Mouse (Mus musculus): ENCODE measurements at regions not wholly inside any gene's neighbourhood (a gene's known extent, or its start where the extent isn't known, plus 50 kb on each side); places are given as distances from the start of the nearest gene placed in this dataset.

- H3K36me3 ChIP-seq (ENCODE audit: insufficient read depth, low read length), result no peaks in the 10 kb centered on the region
- no peaks in the 10 kb centered on the region for H3K27me3 ChIP-seq (replicated peaks; ENCODE audit: insufficient read depth, low read length)
- no peak overlapping the region for H3K9ac ChIP-seq (replicated peaks; ENCODE audit: low read depth)
- ATAC-seq (no peak), DNase-seq (ENCODE audit: low spot score) (no peak)
- 86% methylated on average over 1 of the region's 1 CpGs for WGBS
- H3K9me3 ChIP-seq (ENCODE audit: low read length), result no peaks in the 10 kb centered on the region
- no peak for TF ChIP-seq CTCF (IDR thresholded peaks at IDR 0.05)
- TF ChIP-seq EP300 (IDR thresholded peaks at IDR 0.05), result no peak
- H3K4me3 ChIP-seq (ENCODE audit: low read depth, low read length), result no peak overlapping the region
- no peak overlapping the region for H3K4me2 ChIP-seq (replicated peaks; ENCODE audit: low read depth, low read length)
- H3K27ac ChIP-seq (ENCODE audit: low read length), result no peak overlapping the region
- no peaks in the 10 kb centered on the region for H3K4me1 ChIP-seq (ENCODE audit: insufficient read depth, low read depth, low read length)
Measured at GRCm38 (mm10) chr4:34221915-34222314, 171.9 kb upstream of the Spaca1 start.

- WGBS, result 33% methylated on average over 5 of the region's 5 CpGs
- Histone ChIP-seq H3K27me3 (replicated peaks; ENCODE audit: insufficient read depth, low read length) (no peaks in the 10 kb centered on the region), H3K4me3 (ENCODE audit: low read depth, low read length) (no peak overlapping the region), H3K4me2 (replicated peaks; ENCODE audit: low read depth, low read length) (no peak overlapping the region), H3K4me1 (ENCODE audit: insufficient read depth, low read depth, low read length) (no peaks in the 10 kb centered on the region), H3K36me3 (ENCODE audit: insufficient read depth, low read length) (no peaks in the 10 kb centered on the region), H3K9me3 (ENCODE audit: low read length) (no peaks in the 10 kb centered on the region), H3K27ac (ENCODE audit: low read length) (no peak overlapping the region), H3K9ac (replicated peaks; ENCODE audit: low read depth) (no peak overlapping the region)
- DNase-seq (ENCODE audit: low spot score), result no peak
- no peak for TF ChIP-seq EP300 (IDR thresholded peaks at IDR 0.05)
- no peak for TF ChIP-seq CTCF (IDR thresholded peaks at IDR 0.05)
- no peak for ATAC-seq
Measured at GRCm38 (mm10) chr4:34226089-34226840, 176.3 kb upstream of the Spaca1 start.

- TF ChIP-seq CTCF (IDR thresholded peaks at IDR 0.05) (no peak), EP300 (IDR thresholded peaks at IDR 0.05) (no peak)
- no peak for ATAC-seq
- DNase-seq (ENCODE audit: low spot score), result no peak
- Histone ChIP-seq H3K36me3 (ENCODE audit: insufficient read depth, low read length) (no peaks in the 10 kb centered on the region), H3K4me2 (replicated peaks; ENCODE audit: low read depth, low read length) (no peak overlapping the region), H3K4me3 (ENCODE audit: low read depth, low read length) (no peak overlapping the region), H3K9ac (replicated peaks; ENCODE audit: low read depth) (no peak overlapping the region), H3K4me1 (ENCODE audit: insufficient read depth, low read depth, low read length) (no peaks in the 10 kb centered on the region), H3K27me3 (replicated peaks; ENCODE audit: insufficient read depth, low read length) (no peaks in the 10 kb centered on the region), H3K9me3 (ENCODE audit: low read length) (no peaks in the 10 kb centered on the region), H3K27ac (ENCODE audit: low read length) (no peak overlapping the region)
- 81% methylated on average over 5 of the region's 5 CpGs for WGBS
Measured at GRCm38 (mm10) chr4:34226886-34227285, 176.9 kb upstream of the Spaca1 start.

- no peak for TF ChIP-seq EP300 (IDR thresholded peaks at IDR 0.05)
- no peak for TF ChIP-seq CTCF (IDR thresholded peaks at IDR 0.05)
- DNase-seq (ENCODE audit: low spot score), result no peak
- Histone ChIP-seq H3K27me3 (replicated peaks; ENCODE audit: insufficient read depth, low read length) (no peaks in the 10 kb centered on the region), H3K9me3 (ENCODE audit: low read length) (no peaks in the 10 kb centered on the region), H3K4me3 (ENCODE audit: low read depth, low read length) (no peak overlapping the region), H3K27ac (ENCODE audit: low read length) (no peak overlapping the region), H3K4me2 (replicated peaks; ENCODE audit: low read depth, low read length) (no peak overlapping the region), H3K4me1 (ENCODE audit: insufficient read depth, low read depth, low read length) (no peaks in the 10 kb centered on the region), H3K36me3 (ENCODE audit: insufficient read depth, low read length) (no peaks in the 10 kb centered on the region), H3K9ac (replicated peaks; ENCODE audit: low read depth) (no peak overlapping the region)
- WGBS, result 69% methylated on average over 5 of the region's 5 CpGs
- ATAC-seq, result no peak
Measured at GRCm38 (mm10) chr4:34227611-34228010, 177.6 kb upstream of the Spaca1 start.

- 4% methylated on average over 3 of the region's 3 CpGs for WGBS
- ATAC-seq, result no peak
- Histone ChIP-seq H3K4me2 (replicated peaks; ENCODE audit: low read depth, low read length) (no peak overlapping the region), H3K27ac (ENCODE audit: low read length) (no peak overlapping the region), H3K36me3 (ENCODE audit: insufficient read depth, low read length) (no peaks in the 10 kb centered on the region), H3K4me1 (ENCODE audit: insufficient read depth, low read depth, low read length) (no peaks in the 10 kb centered on the region), H3K9me3 (ENCODE audit: low read length) (no peaks in the 10 kb centered on the region), H3K27me3 (replicated peaks; ENCODE audit: insufficient read depth, low read length) (no peaks in the 10 kb centered on the region), H3K9ac (replicated peaks; ENCODE audit: low read depth) (no peak overlapping the region), H3K4me3 (ENCODE audit: low read depth, low read length) (no peak overlapping the region)
- DNase-seq (ENCODE audit: low spot score), result peak; percentile 67
- no peak for TF ChIP-seq EP300 (IDR thresholded peaks at IDR 0.05)
- peak; percentile 84 for TF ChIP-seq CTCF (IDR thresholded peaks at IDR 0.05)
Measured at GRCm38 (mm10) chr4:34231270-34231669, 181.3 kb upstream of the Spaca1 start.

GRCm38 (mm10) chr4:34234204-34234603 lies 184.2 kb upstream of the Spaca1 start:
- DNase-seq (ENCODE audit: low spot score), result no peak
- Histone ChIP-seq H3K27me3 (replicated peaks; ENCODE audit: insufficient read depth, low read length) (no peaks in the 10 kb centered on the region), H3K4me1 (ENCODE audit: insufficient read depth, low read depth, low read length) (no peaks in the 10 kb centered on the region), H3K4me2 (replicated peaks; ENCODE audit: low read depth, low read length) (peak overlapping the region; percentile 17; the same call in 1 of the 2 replicates), H3K36me3 (ENCODE audit: insufficient read depth, low read length) (no peaks in the 10 kb centered on the region), H3K27ac (ENCODE audit: low read length) (no peak overlapping the region), H3K4me3 (ENCODE audit: low read depth, low read length) (no peak overlapping the region), H3K9ac (replicated peaks; ENCODE audit: low read depth) (no peak overlapping the region), H3K9me3 (ENCODE audit: low read length) (no peaks in the 10 kb centered on the region)
- no peak for ATAC-seq
- TF ChIP-seq EP300 (IDR thresholded peaks at IDR 0.05), result no peak
- no peak for TF ChIP-seq CTCF (IDR thresholded peaks at IDR 0.05)
- 52% methylated on average over 11 of the region's 11 CpGs for WGBS
